Mouse (Mus musculus): ENCODE measurements around the gene Cyp11a1.

GRCm38 (mm10) chr9:58060677-58061667, 54.8 kb downstream of the Cyp11a1 start:
- TF ChIP-seq GATA1 (IDR thresholded peaks at IDR 0.05; ENCODE audit: low read length): no peak
- no peak for TF ChIP-seq TAL1 (IDR thresholded peaks at IDR 0.05; ENCODE audit: low read length)

All from erythroblast, embryonic 14.5 days (primary cell).